Mouse (Mus musculus) ES-E14 (cell line): ENCODE data around the gene Iqcn.

Source experiments
- CHD2 ChIP-seq: IDR thresholded peaks from 2 replicates; pipeline ENCODE4 v1.6.1; 2014; ENCODE audit warnings: mild to moderate bottlenecking, low read depth, low read length, inconsistent platforms
- HCFC1 ChIP-seq: IDR thresholded peaks from 2 replicates; pipeline ENCODE4 v1.6.1; 2012; ENCODE audit warnings: low read length, inconsistent platforms, borderline replicate concordance; ENCODE audit not compliant: insufficient read depth
- MAFK ChIP-seq: IDR thresholded peaks from 2 replicates; pipeline ENCODE4 v1.6.1; 2014; ENCODE audit warnings: mild to moderate bottlenecking, low read depth, low read length, inconsistent platforms; ENCODE audit not compliant: insufficient read depth
- ZC3H11A ChIP-seq: IDR thresholded peaks from 2 replicates; pipeline ENCODE4 v1.6.1; 2012; ENCODE audit warnings: low read depth, mild to moderate bottlenecking, inconsistent platforms, low read length, borderline replicate concordance

- no peak for TF ChIP-seq HCFC1
- TF ChIP-seq MAFK: no peak
- no peak for TF ChIP-seq CHD2
- TF ChIP-seq ZC3H11A: no peak
Measured at GRCm38 (mm10) chr8:70755661-70756475, 52.6 kb downstream of the Iqcn start.
